Mouse (Mus musculus) retina, adult 2 months (tissue): Measurements from ENCODE around the gene Efhd1.

Experiments
- DNase-seq: peaks from one replicate; pipeline ENCODE4 v3.0.0-alpha.2; 2012; ENCODE audit warnings: low read depth, low spot score

Efhd1 gene

GRCm38 (mm10) chr1:87270204-87270603 is 6.0 kb downstream of the Efhd1 start:
- no peak for DNase-seq

- no peak for DNase-seq
Observed at GRCm38 (mm10) chr1:87270641-87271467, 6.7 kb downstream of the Efhd1 start.

GRCm38 (mm10) chr1:87271596-87271995 is 7.4 kb downstream of the Efhd1 start:
- DNase-seq: no peak

- no peak for DNase-seq
Observed at GRCm38 (mm10) chr1:87272462-87272861, 8.3 kb downstream of the Efhd1 start.

GRCm38 (mm10) chr1:87273514-87273942 is 9.4 kb downstream of the Efhd1 start:
- no peak for DNase-seq

GRCm38 (mm10) chr1:87274134-87274533 is 10.0 kb downstream of the Efhd1 start:
- no peak for DNase-seq

GRCm38 (mm10) chr1:87275151-87275550 is 11.0 kb downstream of the Efhd1 start:
- DNase-seq: no peak

- no peak for DNase-seq
Observed at GRCm38 (mm10) chr1:87276056-87276455, 11.9 kb downstream of the Efhd1 start.

- no peak for DNase-seq
Observed at GRCm38 (mm10) chr1:87280281-87280680, 16.1 kb downstream of the Efhd1 start.

GRCm38 (mm10) chr1:87281599-87282412 is 17.6 kb downstream of the Efhd1 start:
- DNase-seq: no peak

GRCm38 (mm10) chr1:87282413-87282788 is 18.2 kb downstream of the Efhd1 start:
- DNase-seq: no peak

GRCm38 (mm10) chr1:87283410-87283960 is 19.3 kb downstream of the Efhd1 start:
- DNase-seq: no peak

- no peak for DNase-seq
Observed at GRCm38 (mm10) chr1:87287105-87287504, 22.9 kb downstream of the Efhd1 start.

GRCm38 (mm10) chr1:87291416-87291815 is 27.3 kb downstream of the Efhd1 start:
- DNase-seq: no peak

- DNase-seq: peak; percentile 20
Observed at GRCm38 (mm10) chr1:87292420-87293190, 28.4 kb downstream of the Efhd1 start.

- no peak for DNase-seq
Observed at GRCm38 (mm10) chr1:87294063-87294710, 30.0 kb downstream of the Efhd1 start.

- DNase-seq: no peak
Observed at GRCm38 (mm10) chr1:87294951-87295350, 30.8 kb downstream of the Efhd1 start.

GRCm38 (mm10) chr1:87297346-87297925 is 33.3 kb downstream of the Efhd1 start:
- DNase-seq: no peak

GRCm38 (mm10) chr1:87300360-87301286 is 36.5 kb downstream of the Efhd1 start:
- DNase-seq: no peak

- no peak for DNase-seq
Observed at GRCm38 (mm10) chr1:87301971-87302370, 37.8 kb downstream of the Efhd1 start.
